Mouse (Mus musculus) midbrain, embryonic 16.5 days (tissue): ENCODE data around the gene Cryzl2. TPM values are rescaled to one million over a fixed set of nuclear protein-coding genes. Genes with fewer than 3 reads are reported as not detected.

ENCODE experiments used
- ATAC-seq: fragments of 200-750 bp; cut with Nextera tagmentation; 2 replicates; pipeline ENCODE4 v1.8.0; 2017; ENCODE audit warnings: moderate TSS enrichment
- H3K27ac ChIP-seq: fragments of 300-500 bp; sonication (generic); 2 replicates; pipeline ENCODE4 v1.5.1; 2014; ENCODE audit warnings: mild to moderate bottlenecking, low read length, mixed read lengths
- H3K27me3 ChIP-seq: fragments of 300-500 bp; sonication (generic); 2 replicates; pipeline ENCODE4 v1.6.1; 2014; ENCODE audit warnings: low read depth, low read length, mixed read lengths; ENCODE audit not compliant: control insufficient read depth, insufficient read depth
- H3K36me3 ChIP-seq: fragments of 300-500 bp; sonication (generic); 2 replicates; pipeline ENCODE4 v1.6.1; 2014; ENCODE audit warnings: mild to moderate bottlenecking, low read length, moderate library complexity, mixed read lengths; ENCODE audit not compliant: control insufficient read depth, insufficient read depth
- H3K4me1 ChIP-seq: fragments of 300-500 bp; sonication (generic); 2 replicates; pipeline ENCODE4 v1.6.1; 2014; ENCODE audit warnings: mild to moderate bottlenecking, low read length, mixed read lengths; ENCODE audit not compliant: control insufficient read depth, insufficient read depth
- H3K4me2 ChIP-seq: fragments of 300-500 bp; sonication (generic); 2 replicates; pipeline ENCODE4 v1.6.1; 2014; ENCODE audit warnings: mild to moderate bottlenecking, low read length, mixed read lengths
- H3K4me3 ChIP-seq: fragments of 300-500 bp; sonication (generic); 2 replicates; pipeline ENCODE4 v1.5.1; 2014; ENCODE audit warnings: low read depth, mild to moderate bottlenecking, low read length, moderate library complexity, mixed read lengths
- H3K9ac ChIP-seq: fragments of 300-500 bp; sonication (generic); 2 replicates; pipeline ENCODE4 v1.6.1; 2014; ENCODE audit warnings: low read depth, low read length, mixed read lengths
- H3K9me3 ChIP-seq: fragments of 300-500 bp; sonication (generic); replicated peaks from 2 replicates; pipeline ENCODE4 v1.6.1; 2014; ENCODE audit warnings: mild to moderate bottlenecking, low read length, mixed read lengths; ENCODE audit not compliant: control insufficient read depth, poor library complexity, severe bottlenecking
- WGBS: fragments of 180-500 bp; shearing (Covaris S2); extraction: QIAGEN DNeasy Blood & Tissue Kit; methylation state at CpG from one replicate; pipeline ENCODE4 v1.1.7; 2014; 5-methylcytosine and 5-hydroxymethylcytosine counted together
- polyA plus RNA-seq: library from polyadenylated mRNA; unstranded; fragments of >200 nt; fragmentation: Nextera tagmentation; extraction: Ambion mirVana; gene quantifications from 2 replicates; pipeline ENCODE4 v1.2.1, GENCODE M21; 2015

The Cryzl2 gene
- polyA plus RNA-seq, 1 experiment from 2014 or later = 7.2 TPM

DNA sequence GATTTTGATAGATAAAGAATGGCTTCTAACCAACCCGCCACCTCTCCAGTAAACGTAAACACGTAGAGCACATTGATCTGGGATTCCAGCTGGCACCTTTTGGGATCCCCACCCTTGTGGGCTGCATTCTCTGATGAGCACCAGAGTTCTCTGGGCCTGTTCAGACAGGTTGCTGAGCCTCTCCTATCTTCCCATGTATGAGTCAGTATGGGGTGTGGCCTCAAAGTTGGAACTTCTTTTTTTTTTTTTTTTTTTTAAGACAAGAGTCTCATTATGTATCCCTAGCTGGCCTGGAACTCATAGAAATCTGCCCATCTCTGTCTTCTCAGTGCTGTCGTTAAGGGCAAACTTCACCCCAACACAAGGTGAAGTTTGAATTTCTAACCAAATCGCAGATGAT is 1.5 kb downstream of the Cryzl2 start:
- 92% methylated on average over 5 of the region's 5 CpGs for WGBS
- ATAC-seq = no peak
- H3K36me3 ChIP-seq = no peaks in the 10 kb centered on the region
- no peaks in the 10 kb centered on the region for H3K9me3 ChIP-seq
- no peak overlapping the region for H3K4me2 ChIP-seq
- H3K27ac ChIP-seq = no peak overlapping the region
- no peak overlapping the region for H3K4me3 ChIP-seq
- no peak overlapping the region for H3K9ac ChIP-seq
- peaks cover 6% of the 10 kb centered on the region; the same call in 1 of the 2 replicates for H3K4me1 ChIP-seq
- H3K27me3 ChIP-seq = no peaks in the 10 kb centered on the region

DNA sequence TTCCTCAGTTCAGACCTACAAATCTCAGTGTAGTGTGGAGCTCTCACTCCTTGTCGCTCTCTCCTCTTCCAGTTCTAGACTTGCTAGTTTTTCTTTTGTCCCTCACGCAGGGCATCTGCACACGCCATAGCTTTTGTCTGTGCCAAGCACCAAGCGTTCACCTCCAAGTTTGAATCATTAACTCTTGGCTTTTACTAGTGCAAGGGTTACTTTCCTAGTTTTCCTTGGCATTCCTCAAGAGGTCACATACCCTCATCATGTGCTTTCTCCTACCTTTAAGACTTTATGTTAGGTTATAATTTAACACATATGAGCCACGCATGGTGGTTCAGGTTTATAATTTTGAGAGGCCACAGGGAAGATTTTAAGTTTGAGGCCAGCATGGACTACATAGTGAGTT is 2.9 kb downstream of the Cryzl2 start:
- Histone ChIP-seq H3K9ac (no peak overlapping the region), H3K9me3 (no peaks in the 10 kb centered on the region), H3K4me3 (no peak overlapping the region), H3K4me1 (peaks cover 6% of the 10 kb centered on the region; the same call in 1 of the 2 replicates), H3K36me3 (no peaks in the 10 kb centered on the region), H3K27me3 (no peaks in the 10 kb centered on the region), H3K4me2 (no peak overlapping the region), H3K27ac (no peak overlapping the region)
- no peak for ATAC-seq
- WGBS = 97% methylated on average over 5 of the region's 5 CpGs

DNA sequence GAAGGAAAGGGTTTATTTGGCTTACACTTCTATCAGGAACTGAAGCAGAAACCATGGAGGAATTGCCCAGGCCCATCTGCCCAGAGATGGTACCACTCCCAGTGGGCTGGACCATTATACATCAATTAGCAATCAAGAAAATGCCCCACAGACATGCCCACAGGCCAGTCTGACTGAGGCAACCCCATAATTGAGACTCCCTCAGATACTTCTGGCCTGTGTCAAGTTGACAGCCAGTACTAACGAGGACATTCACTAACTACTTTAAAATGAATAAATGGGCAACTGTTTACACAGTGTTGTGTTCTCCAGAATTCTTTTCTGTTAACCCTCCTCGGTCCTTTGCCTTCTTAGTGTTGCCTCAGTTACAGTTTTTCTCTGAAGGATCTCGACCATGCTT is 4.0 kb downstream of the Cryzl2 start:
- H3K27me3 ChIP-seq = no peaks in the 10 kb centered on the region
- WGBS = 76% methylated on average over 3 of the region's 3 CpGs
- no peaks in the 10 kb centered on the region for H3K9me3 ChIP-seq

DNA sequence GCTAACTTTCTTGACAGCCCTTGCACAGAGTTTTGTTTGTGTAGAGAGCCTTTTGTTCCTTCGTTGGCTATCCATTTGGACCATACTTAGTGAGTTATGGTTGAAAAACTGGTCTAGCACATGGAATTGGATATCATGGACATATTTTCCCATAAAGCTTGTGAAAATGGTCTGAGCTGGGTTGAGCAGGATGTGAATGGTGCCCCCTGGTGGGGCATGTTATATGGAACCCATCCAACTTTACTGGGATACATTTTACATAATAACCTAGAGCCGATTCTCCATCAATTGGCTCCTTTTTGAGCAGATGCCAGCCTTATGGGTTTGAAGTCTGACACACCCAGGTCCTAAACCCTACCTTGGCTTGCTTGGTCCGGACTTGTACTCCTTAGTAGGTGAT is 6.8 kb downstream of the Cryzl2 start:
- H3K27ac ChIP-seq = no peak overlapping the region
- H3K4me2 ChIP-seq = no peak overlapping the region
- H3K36me3 ChIP-seq = no peaks in the 10 kb centered on the region
- no peak overlapping the region for H3K4me3 ChIP-seq
- H3K9me3 ChIP-seq = no peaks in the 10 kb centered on the region
- no peak for ATAC-seq
- 85% methylated on average over 3 of the region's 3 CpGs for WGBS
- no peaks in the 10 kb centered on the region for H3K27me3 ChIP-seq
- H3K9ac ChIP-seq = no peak overlapping the region
- no peaks in the 10 kb centered on the region for H3K4me1 ChIP-seq

More for the DNA sequence above, 4.0 kb downstream of the Cryzl2 start:
- H3K36me3 ChIP-seq = no peaks in the 10 kb centered on the region
- H3K27ac ChIP-seq = no peak overlapping the region
- H3K4me2 ChIP-seq = no peak overlapping the region
- H3K4me1 ChIP-seq = peaks cover 6% of the 10 kb centered on the region; the same call in 1 of the 2 replicates
- no peak overlapping the region for H3K4me3 ChIP-seq
- no peak overlapping the region for H3K9ac ChIP-seq
- no peak for ATAC-seq

DNA sequence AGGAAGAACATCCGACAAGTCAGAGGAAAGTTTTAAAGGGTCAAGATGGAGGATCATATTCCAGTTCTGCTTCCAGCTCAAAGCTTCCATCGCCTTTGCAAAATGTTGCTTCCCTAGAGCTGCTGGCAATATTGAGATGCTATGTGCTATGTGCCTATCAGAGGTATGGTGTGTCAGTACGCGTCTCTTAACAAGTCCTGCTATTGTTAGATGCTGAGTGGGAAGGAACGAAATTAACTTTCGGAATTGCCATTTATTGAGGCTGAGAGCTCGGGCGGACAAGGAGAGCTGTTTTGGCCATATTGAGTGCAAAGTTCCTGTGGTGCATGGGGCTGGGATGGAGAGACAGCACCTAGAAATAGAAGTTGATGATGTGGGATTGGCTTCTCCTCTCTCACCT is 9.5 kb downstream of the Cryzl2 start:
- no peaks in the 10 kb centered on the region for H3K4me1 ChIP-seq
- no peaks in the 10 kb centered on the region for H3K27me3 ChIP-seq
- no peaks in the 10 kb centered on the region for H3K9me3 ChIP-seq
- H3K4me2 ChIP-seq = no peak overlapping the region
- no peaks in the 10 kb centered on the region for H3K36me3 ChIP-seq
- ATAC-seq = no peak
- WGBS = 93% methylated on average over 8 of the region's 8 CpGs
- H3K4me3 ChIP-seq = no peak overlapping the region
- H3K9ac ChIP-seq = no peak overlapping the region
- no peak overlapping the region for H3K27ac ChIP-seq

DNA sequence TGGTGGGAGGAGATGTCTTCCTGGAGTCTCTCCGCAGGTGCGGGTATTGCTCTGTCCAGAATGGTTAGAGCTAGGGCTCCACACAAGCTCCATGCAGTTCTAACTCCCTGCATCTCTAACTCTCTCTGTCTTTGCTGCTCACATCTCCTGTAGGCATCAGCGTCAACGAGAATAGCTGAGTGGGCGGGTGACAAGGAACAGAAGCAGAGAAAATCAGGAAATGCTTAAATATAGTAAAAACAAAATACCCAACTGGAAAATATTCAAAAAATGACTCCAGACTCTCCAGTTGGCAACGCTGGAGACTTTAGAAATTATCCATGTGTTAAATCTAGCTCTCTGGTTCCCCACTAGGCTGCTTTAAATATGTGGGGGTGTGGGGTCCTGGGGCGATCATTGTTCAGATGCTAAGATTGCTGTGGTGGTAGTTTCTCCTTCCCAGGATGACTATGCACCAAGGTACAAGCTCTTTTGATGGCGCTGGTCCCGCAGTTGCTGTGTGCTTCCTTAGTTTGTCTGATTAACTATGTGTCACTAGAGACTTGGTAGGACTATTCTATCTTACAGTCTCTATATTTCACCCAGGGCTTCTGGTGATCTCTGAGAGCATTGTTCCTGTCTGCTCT is 12.5 kb downstream of the Cryzl2 start:
- Histone ChIP-seq H3K27me3 (no peaks in the 10 kb centered on the region), H3K36me3 (no peaks in the 10 kb centered on the region), H3K4me3 (no peak overlapping the region), H3K9ac (no peak overlapping the region), H3K27ac (no peak overlapping the region), H3K4me2 (no peak overlapping the region), H3K4me1 (no peaks in the 10 kb centered on the region), H3K9me3 (no peaks in the 10 kb centered on the region)
- ATAC-seq = no peak
- WGBS = 94% methylated on average over 9 of the region's 9 CpGs

DNA sequence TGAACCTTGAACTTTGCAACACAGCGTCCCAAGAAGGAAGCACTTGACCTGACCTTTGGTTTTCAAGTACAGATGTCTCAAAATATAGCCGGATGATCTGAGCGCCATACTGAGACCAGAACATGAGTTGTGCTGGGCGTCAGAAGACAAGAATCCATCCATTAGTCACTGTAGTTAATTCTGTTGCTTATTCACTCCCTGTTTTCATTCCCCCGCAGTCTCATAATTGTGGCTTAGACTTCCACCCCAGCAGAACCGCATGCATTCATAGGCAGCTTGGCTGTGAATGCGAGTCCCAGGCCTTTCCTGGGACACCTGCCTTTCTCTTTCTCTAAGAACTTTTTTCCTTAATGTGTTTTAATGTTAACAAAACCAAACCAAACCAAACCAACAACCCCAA is 14.3 kb downstream of the Cryzl2 start:
- 91% methylated on average over 7 of the region's 7 CpGs for WGBS
- H3K9ac ChIP-seq = no peak overlapping the region

DNA sequence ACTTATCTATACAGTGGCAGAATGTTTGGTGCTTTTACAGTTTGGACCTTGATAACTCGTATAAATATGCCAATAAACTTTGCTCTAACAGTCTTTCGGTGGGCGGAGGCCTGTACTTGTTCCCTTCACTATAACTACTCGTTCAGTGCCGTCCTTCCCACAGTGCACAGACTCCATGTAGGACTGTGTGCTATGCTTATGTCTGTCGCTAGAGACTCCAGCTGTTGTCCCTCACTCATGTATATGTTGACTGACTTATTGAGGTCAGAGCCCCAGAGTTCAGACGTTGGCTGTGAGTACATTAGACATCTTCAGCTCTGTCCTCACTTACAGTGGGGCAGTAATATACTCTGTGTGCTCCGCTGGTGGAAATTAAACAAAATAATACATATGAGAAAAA is 16.5 kb downstream of the Cryzl2 start:
- H3K36me3 ChIP-seq = no peaks in the 10 kb centered on the region
- H3K9me3 ChIP-seq = no peaks in the 10 kb centered on the region
- no peak overlapping the region for H3K4me2 ChIP-seq
- no peak overlapping the region for H3K9ac ChIP-seq
- WGBS = 89% methylated on average over 8 of the region's 8 CpGs
- H3K27me3 ChIP-seq = no peaks in the 10 kb centered on the region
- no peak overlapping the region for H3K4me3 ChIP-seq
- H3K27ac ChIP-seq = no peak overlapping the region
- peaks cover under 1% of the 10 kb centered on the region; the same call in 1 of the 2 replicates for H3K4me1 ChIP-seq
- ATAC-seq = no peak

More for the DNA sequence above, 14.3 kb downstream of the Cryzl2 start:
- Histone ChIP-seq H3K4me1 (no peaks in the 10 kb centered on the region), H3K4me2 (no peak overlapping the region), H3K4me3 (no peak overlapping the region), H3K9me3 (no peaks in the 10 kb centered on the region), H3K27ac (no peak overlapping the region), H3K36me3 (no peaks in the 10 kb centered on the region), H3K27me3 (no peaks in the 10 kb centered on the region)
- ATAC-seq = no peak

DNA sequence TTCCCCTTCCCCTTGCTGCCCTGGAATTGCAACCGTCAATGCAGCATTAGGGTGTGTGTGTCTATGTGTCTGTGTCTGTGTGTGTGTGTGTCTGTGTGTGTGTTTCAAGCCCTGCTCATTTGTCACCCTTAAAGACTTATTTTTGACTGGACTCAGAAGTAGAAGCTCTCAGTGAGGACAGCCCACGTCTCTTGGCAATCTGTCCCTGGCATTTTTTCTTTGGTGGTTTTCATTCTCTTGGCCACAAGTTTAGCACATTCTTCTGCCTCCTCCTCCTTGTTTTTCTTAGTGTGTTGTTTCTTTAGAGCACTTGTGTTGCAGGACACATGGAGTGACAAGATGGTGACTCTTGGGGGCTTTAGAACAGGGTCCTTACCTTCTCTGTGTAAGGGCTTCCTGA is 17.9 kb downstream of the Cryzl2 start:
- H3K36me3 ChIP-seq = no peaks in the 10 kb centered on the region
- no peaks in the 10 kb centered on the region for H3K9me3 ChIP-seq
- ATAC-seq = no peak
- 86% methylated on average over 2 of the region's 2 CpGs for WGBS
- H3K27me3 ChIP-seq = no peaks in the 10 kb centered on the region
- no peak overlapping the region for H3K4me3 ChIP-seq
- no peak overlapping the region for H3K27ac ChIP-seq
- H3K4me2 ChIP-seq = no peak overlapping the region
- H3K4me1 ChIP-seq = peaks cover 7% of the 10 kb centered on the region
- H3K9ac ChIP-seq = no peak overlapping the region
